Mouse (Mus musculus) cerebellum, adult 9-10 months (tissue): Measurements from ENCODE around the gene Il6ra.

Experiments
- DNase-seq: peaks from one replicate; pipeline ENCODE4 v3.0.0; 2022

Il6ra gene

DNA sequence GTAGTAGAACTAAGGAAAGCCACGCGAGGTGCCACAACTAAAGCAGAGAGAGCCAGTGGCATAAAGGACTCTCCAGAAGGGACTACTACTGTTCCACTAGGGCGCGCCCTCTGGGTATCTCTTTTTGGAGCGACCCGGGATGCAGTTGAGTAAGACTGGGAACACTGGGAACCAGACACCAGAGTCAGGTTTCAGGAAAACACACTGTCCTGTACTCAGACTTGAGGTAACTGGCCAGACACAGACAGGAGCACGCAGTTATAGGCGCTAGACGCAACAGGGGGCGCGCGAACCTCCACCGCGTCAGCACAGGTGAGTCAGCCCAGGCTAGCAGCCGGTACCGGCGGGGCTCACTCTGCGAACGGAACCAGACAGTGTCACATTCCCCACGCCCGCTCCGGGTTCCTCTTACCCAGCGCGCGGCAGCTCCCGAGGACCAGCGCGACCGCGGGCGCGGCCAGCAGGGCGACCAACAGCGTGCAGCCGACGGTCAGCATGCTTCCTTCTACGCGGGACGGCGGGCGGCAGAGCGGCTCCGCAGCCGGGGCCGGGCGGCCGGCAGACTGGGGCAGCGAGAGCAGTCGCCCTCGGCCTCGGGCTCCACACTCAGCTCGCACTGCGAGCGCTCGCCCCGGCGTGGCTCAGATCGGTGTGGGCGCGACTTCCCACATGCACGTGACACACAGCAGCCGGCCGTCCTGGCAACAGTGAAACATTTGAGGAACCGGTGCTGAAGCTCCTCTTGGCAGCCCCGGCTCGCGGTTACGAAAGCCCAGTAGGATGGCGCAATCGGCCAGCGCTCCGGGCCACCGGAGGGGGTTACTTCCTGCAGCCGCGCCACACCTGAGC lies at the start of gene Il6ra:
Gene Il6ra, minus strand, starts transcription at position 654 of the 849 bp plus-strand sequence.
- DNase-seq, result peak; percentile 49

GRCm38 (mm10) chr3:89962059-89962750 lies 49.2 kb upstream of the Il6ra start:
- DNase-seq, result peak; percentile 44

GRCm38 (mm10) chr3:89961436-89961835 lies 48.4 kb upstream of the Il6ra start:
- no peak for DNase-seq

DNA sequence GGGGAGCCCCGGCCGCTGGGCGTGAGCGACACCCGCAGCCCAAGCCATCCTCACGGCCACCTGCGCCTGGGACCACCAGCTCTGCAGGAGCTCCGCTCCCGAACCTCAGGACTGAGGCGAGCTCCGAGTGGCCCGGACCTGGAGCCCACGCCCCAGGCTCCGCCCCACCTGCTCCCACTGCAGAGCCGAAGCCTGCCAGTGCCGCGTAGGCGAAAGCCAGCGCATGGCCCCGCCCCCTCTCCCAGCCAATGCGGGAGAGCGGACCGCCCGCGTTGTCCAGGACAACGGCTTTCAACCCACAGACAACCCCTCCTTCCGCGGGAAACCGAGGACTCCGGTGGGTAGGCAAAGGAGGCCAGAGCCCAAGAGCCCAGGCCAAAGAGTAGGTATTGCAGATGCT lies 47.5 kb upstream of the Il6ra start:
- peak; percentile 93 for DNase-seq

- peak; percentile 78 for DNase-seq
Measured at GRCm38 (mm10) chr3:89959435-89959834, 46.4 kb upstream of the Il6ra start.

- no peak for DNase-seq
Measured at GRCm38 (mm10) chr3:89957880-89958279, 44.9 kb upstream of the Il6ra start.

GRCm38 (mm10) chr3:89956177-89956971 lies 43.4 kb upstream of the Il6ra start:
- DNase-seq, result no peak

DNA sequence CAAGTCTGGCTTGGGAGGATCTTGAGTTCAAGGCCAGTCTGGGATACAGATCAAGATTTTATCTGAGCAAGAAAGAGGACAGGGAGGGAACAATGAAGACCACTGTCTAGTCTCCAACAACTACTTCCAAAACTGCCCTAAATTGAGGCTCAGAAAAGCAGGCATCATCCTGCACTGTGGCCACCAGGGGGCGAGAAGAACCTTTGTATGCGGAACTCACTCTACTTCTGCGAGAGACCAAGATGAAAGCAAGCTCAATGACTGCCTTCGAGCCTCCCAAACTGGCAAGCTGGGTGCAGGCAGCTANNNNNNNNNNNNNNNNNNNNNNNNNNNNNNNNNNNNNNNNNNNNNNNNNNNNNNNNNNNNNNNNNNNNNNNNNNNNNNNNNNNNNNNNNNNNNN lies 40.4 kb upstream of the Il6ra start:
- peak; percentile 80 for DNase-seq

DNA sequence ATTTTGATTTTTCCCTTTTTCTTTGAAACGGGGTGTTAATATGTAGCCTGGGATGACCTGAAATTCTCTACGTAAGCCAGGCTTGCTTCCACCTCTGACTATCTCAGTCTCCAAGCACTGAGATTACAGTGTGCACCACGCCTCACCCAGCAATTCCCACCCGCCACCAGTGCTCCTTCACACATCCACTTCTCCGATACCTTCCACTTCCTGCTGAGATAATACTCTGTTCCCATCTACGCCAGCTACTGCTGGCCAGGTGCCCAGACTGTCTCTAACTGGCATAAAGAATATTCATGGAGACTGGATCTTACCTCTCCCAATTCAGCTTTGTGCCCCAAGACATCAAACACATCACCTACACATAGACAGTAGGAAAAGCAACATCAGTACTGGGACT lies 35.7 kb upstream of the Il6ra start:
- peak; percentile 62 for DNase-seq

DNA sequence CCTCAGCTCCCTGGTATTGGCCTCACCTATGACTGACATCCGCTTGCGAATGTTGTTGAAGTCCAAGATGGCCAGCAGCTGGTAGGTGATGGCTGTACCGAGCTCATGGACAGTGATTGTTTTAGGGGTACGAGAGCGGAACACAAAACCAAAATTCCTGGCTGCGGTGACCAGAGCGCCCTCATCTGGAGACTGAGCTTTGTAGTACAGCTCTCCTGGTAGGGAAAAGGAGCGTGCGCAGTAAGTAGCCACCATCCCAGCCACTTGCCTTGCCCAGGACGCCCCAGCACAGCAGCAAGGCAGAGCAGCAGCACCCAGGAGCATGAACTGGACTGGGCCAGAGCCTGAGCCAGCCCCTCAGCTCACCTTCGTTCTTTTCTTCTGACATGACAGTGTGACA lies 35.0 kb upstream of the Il6ra start:
- no peak for DNase-seq

DNA sequence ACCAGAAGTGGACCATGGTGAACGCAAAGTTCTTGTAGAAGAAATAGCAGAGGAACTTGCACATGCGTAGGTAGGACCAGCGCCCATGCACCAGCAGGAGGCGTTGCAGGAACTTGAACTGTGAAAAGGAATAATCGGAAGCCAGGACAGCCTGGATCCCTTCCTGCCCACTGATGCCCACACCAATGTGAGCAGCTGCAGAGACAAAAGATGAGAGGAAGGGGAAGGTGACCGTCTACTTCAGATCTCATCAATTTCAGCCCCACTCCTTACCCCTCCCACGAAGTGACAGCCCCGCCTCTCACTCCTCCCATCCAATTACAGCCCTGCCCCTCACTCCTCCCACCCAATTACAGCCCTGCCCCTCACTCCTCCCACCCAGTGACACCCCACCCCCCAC lies 32.0 kb upstream of the Il6ra start:
- DNase-seq, result no peak

GRCm38 (mm10) chr3:89942894-89943293 lies 29.9 kb upstream of the Il6ra start:
- no peak for DNase-seq

GRCm38 (mm10) chr3:89936495-89936894 lies 23.5 kb upstream of the Il6ra start:
- no peak for DNase-seq

- no peak for DNase-seq
Measured at GRCm38 (mm10) chr3:89932925-89933324, 19.9 kb upstream of the Il6ra start.

DNA sequence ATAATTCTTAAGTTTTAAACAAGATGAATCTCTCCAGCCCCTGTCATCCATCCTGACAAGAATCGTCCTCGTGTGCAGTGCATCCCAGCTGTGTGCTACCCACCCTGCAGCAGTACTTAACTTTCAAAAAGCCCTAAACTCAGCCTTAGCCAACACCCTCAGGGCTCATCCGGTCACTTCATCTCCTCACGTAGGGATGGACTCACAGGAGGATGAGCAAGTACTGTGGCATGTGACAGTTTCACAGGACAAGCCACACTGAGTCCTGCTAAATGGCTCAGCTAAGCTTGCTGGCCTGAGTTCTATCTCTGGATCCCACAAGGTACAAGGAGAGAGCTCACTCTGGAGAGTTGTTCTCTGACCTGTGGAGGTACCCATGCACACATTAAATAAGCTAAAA lies 16.0 kb upstream of the Il6ra start:
- no peak for DNase-seq

- no peak for DNase-seq
Measured at GRCm38 (mm10) chr3:89926440-89926839, 13.4 kb upstream of the Il6ra start.

GRCm38 (mm10) chr3:89920711-89921110 lies 7.7 kb upstream of the Il6ra start:
- DNase-seq, result no peak

GRCm38 (mm10) chr3:89917408-89917807 lies 4.4 kb upstream of the Il6ra start:
- no peak for DNase-seq

- no peak for DNase-seq
Measured at GRCm38 (mm10) chr3:89916622-89917021, 3.6 kb upstream of the Il6ra start.

- DNase-seq, result no peak
Measured at GRCm38 (mm10) chr3:89914700-89915099, 1.7 kb upstream of the Il6ra start.

- DNase-seq, result peak; percentile 4
Measured at GRCm38 (mm10) chr3:89912108-89912542, 871 bp downstream of the Il6ra start.

GRCm38 (mm10) chr3:89911207-89911606 lies 1.8 kb downstream of the Il6ra start:
- no peak for DNase-seq
